Mouse (Mus musculus): ENCODE measurements at regions not wholly inside any gene's neighbourhood (a gene's known extent, or its start where the extent isn't known, plus 50 kb on each side); places are given as distances from the start of the nearest gene placed in this dataset.
"Not testable (repeated sequence)": the region's sequence is repeated elsewhere in the genome, so short reads cannot be mapped to it uniquely, and the experiment has no call there.

DNA sequence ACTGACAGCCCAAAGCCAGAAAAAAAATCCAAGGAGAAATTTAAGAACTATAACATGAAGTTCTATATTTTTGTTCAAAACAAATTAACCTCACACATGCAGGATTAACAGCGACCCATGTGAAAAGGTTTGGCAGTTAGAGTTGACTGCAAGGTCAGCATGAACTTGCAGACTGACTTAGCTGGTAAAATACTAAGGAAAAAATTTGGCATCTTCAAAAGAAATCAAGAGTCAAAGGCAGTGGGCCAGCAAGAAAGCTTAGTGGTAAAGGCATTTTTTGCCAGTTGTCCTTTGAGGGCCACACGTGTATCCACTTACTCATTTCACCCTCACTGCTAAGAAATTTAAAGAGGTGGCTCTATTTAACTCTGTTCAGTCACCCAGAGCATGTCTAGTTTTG lies 440.2 kb upstream of the Hsf2 start:
- DNase-seq = no peak

DNA sequence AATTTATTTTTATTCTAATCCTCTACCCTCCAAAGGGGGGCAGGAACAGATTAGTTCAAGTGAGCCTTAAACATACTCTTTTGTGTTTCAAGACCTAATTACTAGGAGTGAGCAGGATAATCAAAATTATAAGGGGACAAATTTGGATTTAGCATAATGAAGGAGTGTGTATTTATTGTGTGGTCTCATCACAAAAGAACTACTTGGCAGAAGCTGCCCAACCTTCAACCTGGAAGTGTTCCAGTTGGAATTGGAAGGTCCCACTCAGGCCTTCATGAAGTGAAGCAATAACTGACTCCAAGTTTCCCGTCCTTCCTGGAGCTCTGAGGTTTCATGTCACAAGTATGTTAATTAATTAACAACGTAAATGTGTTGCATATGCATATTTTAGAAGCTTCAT lies 439.3 kb upstream of the Hsf2 start:
- no peak for DNase-seq

DNA sequence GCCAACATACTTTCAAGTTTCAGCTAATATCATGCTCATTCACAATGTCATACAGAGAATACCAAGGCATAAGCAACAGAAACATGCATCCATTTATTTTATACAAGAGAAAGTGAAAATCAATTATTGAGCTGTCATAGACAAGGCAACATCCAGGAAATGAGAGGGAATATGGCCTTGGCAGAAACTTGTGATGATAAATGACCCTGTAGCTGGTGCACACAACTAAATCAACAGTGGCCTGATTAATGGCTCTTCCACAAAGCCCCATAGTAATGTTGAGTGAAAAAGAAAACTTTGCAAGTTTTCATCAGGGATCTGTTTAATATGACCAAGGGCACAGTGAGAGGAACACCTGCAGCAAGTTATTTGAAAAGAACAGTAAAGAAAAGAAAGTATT lies 438.5 kb upstream of the Hsf2 start:
- DNase-seq = no peak

DNA sequence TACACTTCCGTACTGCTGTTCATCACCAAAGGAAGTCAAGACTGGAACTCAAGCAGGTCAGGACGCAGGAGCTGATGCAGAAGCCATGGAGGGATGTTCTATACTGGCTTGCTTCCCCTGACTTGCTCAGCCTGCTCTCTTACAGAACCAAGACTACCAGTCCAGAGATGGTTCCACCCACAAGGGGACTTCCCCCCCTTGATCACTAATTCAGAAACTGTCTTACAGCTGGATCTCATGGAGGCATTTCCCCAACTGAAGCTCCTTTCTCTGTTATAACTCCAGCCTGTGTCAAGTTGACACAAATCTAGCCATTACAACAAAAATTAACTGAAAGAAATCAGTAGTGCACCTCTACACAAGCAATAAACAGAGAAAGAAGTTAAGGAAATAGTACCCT lies 432.8 kb upstream of the Hsf2 start:
- not testable (repeated sequence) for DNase-seq

DNA sequence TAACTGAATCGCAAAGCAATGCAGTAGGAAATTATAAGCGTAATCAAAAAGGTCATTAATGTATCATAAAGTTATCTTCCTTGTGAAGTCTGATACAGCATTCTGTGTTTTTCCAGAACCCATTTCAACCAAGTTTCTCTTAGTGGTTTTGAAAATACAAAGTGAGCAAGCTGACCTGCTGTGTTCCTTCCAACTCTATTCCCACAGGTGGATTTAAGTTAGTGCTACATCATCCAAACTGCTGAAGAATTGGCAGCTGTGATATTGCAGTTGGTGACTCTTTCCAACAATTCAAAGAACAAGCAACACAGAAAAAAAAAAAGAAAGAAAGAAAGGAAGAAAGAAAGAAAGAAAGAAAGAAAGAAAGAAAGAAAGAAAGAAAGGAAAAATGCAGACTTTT lies 396.1 kb upstream of the Hsf2 start:
- no peak for DNase-seq

DNA sequence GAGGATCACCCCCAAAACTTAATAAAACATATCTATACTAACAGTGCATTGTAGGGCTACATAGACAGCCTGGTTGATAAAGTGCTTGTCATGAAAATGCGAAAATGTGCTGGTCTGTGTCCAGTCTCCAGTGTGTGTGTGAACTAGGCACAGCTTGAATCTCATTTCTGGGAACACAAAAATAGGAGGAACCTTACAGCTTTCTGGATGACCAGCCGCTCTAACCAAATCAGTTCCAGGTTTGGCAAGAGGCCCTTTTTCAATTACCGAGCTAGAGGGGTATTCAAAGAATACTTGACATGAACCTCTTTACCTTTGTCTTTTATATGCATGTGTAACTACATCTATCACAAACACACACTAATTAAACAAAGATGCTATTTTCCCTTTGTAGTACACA lies 390.3 kb upstream of the Hsf2 start:
- DNase-seq = no peak

DNA sequence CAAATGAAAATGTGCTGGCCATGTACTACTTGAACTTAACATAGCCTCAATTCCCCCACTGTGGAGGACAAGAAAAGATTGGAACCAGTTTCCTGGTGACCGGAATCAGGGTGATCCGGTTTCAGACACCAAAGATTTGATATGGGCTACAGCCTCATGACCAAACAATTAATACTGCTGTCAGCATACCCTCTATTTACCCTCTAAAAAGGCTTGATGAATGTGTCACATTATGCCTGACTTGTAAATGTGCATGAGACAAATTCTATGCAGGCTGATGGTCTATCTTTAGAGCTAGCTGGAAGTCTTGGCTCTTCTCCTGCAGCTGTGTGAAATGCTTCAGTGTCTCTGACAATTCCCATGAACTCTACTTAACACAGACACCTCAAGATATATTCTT lies 372.8 kb upstream of the Hsf2 start:
- no peak for DNase-seq

DNA sequence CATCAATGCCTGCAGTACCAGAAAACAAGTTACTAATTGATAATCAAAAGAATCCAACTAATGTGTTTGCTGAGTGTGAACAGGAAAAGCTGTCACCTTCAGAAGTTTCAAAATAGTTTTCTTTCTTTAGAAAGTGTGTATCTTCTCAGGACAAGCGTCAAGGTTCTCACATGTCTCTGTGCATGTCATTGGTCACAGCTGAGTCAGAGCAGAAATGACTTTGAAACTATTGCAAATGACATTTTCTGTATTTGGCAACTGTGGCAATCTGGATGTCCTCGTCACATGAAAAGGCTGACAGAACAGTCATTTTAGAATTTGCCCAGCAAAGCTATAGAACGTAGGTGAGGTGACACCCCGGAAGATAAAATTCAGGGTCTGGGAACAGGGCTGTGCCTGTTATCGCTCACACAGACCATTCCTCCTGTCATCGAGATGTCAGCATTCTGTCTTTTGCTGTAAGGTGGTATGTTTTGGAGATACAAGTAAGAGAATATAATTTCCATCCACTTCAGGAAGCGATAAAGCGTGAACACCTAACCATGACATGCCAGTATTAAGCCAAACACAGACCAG lies 371.4 kb upstream of the Hsf2 start:
- no peak for DNase-seq

DNA sequence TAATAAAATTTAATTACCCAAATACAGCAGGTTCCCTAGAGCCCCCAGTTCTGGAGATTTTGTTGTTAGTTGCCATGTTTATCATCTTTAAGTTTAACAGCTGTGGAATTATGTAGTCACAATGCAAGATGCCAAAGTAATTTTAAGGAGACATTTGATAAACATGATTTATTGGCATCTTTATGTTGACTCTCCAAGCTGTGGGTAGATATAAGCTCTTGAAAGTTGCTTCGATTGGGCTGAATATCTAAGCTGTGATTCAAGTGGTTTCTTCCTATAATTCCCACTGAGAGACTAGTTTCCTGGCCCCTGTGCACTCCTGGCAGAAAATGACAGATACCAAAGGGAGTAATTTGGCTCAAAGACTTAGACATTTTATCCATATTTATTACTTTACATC lies 364.7 kb upstream of the Hsf2 start:
- no peak for DNase-seq

DNA sequence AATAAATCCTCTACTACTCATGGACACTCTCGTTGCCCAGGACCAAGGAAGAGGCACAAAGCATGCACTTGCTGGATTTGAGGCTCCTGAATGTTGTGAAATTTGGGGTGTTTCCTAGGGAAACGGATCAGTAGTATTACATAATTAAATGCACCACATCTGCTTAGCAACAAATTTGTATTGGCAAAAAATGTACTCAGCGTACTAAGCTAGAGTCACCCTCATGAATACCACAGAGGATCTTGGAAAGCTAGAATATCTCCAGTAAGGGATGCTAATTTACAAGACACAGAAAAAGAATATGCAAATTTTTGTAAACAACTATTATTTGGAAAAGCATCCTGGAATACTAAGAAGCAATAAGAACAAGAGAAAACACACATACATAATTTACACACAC lies 359.0 kb upstream of the Hsf2 start:
- DNase-seq = no peak

DNA sequence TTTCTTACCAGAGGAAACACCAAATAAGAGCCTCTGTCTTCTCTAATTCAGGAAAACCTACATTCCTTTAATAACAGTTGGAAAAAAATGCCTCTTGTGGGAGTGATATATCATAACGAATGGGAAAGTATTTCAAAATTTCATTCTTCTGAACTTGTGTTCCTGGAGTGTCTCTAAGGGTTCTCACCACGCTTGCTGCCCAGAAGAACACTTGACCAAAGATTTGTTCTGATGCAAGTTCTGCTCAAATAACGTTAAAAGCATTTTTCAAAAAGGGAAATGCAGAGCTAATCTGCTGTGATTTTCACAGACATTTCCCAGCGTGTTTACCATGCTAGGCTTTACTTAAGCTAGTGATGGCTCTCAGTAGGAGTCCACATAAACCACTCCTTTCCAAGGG lies 329.8 kb upstream of the Hsf2 start:
- DNase-seq = peak; percentile 64

DNA sequence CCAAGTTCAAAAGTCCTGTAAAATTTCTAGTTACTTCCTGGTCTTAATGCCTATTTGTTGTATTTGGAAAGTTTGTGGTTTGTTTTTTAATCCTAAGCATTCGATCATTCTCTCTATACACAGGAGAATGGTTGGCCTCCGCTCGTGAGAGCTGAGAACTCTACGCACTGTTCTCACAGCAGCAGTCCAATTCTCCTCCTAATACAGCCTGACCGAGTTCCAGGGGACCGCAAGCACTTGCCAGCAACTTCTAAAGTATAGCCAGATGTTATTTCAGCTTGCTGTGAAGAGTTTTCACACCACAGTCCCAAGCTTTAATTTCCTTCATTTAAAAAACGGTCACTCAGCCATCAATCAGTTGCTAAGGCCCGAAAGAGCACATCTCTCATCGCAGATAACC lies 329.3 kb upstream of the Hsf2 start:
- peak; percentile 28 for DNase-seq

DNA sequence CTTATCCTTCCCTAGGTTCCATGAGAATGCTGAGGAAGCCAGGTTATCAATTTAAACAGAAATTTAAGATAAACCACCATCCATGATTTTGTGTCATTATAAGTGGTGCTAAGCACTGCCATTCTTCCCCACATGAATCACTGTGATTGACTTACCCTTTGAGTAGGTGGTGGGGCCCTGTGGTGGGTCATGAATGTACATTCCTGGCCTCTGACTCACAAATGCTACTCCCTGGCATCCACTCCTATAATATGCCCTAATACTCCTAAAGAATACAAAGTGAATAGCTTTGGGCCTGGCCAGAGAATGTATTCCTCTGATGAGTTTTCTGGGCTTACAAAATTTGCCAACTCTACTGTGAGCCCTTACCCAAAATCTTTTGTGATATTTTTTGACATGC lies 325.6 kb upstream of the Hsf2 start:
- DNase-seq = no peak

DNA sequence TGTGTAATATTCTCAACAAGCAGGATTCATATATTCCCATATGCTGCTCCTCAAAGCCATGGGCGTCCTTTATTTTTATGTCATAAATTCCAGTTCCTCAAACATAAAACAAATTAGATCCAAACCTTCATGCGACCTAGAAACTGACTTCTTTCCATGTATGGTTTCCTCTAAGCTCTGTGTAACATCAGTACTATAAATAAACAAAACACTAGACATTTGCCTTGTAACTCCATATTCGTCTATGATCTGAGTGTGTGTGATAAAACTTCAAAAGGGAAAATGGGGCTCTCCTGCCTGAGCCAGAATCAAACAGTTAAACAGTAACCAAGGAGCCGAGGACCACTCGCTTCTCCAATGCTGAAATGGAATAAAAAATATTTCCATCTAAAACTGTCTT lies 322.8 kb upstream of the Hsf2 start:
- no peak for DNase-seq

DNA sequence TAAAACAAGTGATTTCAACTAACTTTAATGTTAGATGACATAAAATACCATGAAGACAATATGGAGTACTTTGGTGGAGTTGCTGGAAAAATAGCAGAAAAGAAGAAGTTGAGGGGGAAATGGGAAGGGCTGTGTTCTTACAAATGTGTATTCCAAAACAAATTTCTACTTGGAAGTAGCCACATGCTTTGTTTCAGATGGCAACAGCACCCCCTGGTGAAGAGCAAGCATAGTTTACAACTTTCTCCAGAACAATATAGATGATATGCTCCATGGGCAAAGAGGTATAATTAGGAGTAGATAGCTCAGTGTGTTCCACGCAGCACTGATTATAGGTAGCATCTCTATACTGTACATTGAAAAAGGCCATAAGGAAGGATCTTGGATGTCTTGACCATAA lies 302.6 kb upstream of the Hsf2 start:
- peak; percentile 54 for DNase-seq

DNA sequence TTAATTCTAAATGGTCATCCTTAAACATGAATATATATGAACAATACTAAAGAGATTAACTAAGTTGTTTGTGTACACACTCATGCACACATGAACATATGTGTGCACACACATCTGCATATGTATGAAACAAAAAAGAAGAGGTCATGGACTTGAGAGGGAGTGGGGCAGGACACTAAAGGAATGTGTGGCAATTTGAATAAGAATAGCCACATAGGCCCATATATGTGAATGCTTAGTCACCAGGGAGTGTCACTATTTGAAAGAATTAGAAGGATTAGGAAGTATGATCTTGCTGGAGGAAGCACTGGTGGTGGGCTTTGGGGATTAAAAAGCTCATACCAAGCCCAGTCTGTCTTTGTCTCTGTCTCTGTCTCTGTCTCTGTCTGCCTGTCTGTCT lies 275.5 kb upstream of the Hsf2 start:
- no peak for DNase-seq

DNA sequence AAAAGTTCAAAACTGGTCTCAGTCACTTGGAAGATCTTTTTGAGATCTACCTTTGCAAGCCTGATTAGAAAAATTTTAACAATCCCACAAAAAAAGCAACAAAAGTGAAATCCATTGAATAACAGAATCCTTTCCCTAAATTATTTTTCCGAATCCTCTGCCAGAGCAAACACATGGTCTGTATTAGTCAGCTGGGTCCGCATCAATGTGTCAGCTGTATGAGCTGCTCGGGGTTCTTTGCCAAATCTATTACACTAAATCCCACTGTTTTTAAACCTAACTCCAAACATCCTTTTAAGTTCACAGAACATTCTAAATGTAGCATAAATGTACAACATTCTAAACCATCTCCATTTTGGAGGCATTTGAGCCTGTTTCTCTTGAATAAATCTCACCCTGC lies 255.1 kb upstream of the Hsf2 start:
- peak; percentile 15 for DNase-seq

DNA sequence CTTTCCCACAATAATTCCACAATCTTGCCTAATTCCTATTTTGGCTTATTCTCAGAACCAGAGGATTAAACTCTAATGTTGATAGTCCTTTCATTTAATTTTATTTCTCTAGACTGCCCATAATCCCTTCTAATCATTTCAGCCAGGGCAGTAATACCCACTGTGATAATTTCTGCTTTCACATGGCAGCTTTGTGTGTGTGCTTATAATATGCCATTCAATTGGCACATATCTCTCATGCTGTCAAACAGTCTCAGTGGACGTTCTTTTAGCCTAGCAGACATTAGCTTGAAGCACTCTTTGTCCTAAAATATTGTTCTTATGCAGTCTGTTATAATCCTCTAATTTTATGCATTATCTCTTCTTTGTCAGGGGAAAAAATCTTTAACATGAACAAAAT lies 205.0 kb upstream of the Hsf2 start:
- no peak for DNase-seq

DNA sequence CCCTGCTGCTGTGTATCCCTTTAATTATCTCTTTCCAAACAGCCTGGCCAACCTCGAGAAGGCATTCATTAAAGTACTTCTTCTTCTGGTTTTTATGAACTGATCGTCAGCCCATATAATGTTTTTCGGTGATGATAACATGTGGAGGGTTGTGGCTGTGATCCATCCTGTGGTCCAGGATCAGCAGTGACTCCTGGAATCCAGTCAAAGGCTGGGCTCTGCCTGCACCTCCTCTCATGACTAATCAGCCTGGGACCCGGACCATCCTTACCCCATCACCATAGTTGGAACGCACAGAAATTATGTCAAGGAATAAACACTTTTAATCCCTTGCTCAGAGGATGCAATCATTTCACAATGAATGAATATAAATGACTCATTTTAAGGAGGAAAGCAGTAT lies 203.3 kb upstream of the Hsf2 start:
- DNase-seq = no peak

DNA sequence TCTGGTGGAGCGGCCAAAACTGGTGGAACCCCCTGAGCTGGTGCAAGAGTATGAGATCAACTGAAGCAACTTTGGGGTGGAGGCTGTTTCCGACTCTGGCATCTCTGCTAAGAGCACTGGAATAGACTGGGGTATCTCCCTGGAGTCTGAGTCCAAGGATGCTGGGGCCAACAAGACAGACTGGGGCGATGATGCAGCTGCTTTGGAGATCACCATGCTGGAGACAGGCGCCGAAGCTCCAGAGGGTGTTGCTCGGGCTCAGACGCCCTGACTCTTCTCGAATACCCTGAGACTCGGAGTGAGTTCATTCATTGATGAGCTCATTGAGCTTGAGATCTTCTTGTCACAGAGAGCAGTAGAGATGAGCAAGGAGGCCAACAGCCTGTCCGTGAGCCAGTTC lies 194.6 kb upstream of the Hsf2 start:
- DNase-seq = no peak

DNA sequence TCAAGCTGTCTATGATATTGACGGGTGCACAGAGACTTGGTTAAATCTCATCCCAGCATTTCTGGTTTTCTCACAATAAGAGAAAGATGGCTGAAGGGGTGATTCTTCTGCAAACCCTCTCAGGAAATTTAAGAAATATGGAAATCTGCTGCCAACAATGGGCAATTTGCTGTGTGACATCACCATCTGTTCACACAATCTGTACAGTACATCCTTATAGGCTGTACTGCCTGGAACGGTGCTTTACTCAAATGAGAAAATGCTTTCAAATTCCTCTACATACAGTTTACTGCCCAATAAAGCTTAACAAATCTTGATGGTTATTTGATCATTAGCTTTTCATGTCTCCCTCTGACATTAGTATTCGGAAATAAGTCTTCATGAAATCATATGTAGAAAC lies 172.4 kb upstream of the Hsf2 start:
- DNase-seq = no peak

DNA sequence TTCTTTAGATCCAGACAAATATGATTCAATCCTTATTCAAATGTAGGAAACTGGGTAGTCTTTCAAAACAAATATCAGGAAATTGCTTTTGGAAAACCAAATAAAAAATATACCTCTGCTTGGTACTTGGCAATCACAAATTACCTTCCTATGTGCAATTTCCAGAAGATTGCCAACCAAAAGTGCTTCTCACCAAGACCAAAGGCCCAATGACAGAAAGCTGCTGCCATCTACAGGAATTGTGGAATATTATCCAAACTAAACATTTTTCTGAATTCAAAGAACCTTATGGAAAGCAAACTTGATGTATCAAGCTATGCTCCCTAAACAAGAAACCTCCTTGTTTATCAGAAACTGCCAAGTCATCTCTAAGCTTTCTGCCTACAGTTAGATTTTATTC lies 169.1 kb upstream of the Hsf2 start:
- no peak for DNase-seq

DNA sequence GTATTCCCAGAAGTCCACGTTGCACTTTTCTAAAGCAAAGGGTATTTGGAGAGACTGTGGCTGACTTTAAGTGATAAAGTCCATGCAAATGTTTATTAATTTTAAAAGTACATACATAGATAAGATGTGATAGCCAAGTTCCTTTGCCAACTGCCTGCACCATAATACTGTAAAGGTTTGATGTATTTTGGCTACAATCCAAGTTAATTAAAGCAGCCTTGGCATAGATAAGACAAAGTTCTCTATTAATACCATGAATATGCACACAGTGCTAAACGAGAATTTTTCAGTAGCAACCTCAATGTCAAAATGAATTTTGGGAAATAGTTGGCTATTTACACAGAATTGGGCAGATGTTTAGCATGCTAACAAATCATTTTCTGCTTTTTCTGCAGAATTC lies 167.0 kb upstream of the Hsf2 start:
- no peak for DNase-seq

DNA sequence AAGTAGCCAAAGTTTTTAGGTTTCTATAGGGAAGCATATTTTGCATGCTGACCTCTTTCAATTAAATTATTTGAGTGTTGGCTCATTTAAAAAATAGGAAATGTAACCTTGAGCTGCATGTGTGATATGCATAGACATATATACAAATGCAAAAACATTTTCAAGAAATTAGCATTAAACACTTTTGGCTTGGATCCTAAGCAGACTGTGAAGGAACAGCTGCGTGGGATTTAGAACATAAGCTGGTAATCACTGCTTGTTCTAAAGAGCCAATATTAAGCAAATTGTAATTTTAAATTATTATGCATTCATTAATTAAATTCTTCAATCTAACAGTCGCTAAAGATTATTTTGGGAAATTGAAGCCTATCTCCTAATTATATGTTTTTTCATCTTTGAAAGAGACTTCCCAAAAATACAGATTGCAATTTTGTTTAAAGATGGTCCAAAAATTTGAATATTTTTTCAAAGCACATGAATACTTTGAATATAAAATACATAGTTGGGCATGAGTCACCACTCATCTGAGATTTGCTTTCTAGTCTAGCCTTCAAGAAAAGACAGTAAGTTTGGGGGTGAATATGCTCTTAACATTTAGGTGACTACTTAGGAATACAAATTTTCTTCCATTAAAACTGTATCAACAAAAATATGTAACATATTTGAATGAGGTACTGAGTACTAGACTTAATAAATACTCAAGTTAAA lies 163.3 kb upstream of the Hsf2 start:
- no peak for DNase-seq

DNA sequence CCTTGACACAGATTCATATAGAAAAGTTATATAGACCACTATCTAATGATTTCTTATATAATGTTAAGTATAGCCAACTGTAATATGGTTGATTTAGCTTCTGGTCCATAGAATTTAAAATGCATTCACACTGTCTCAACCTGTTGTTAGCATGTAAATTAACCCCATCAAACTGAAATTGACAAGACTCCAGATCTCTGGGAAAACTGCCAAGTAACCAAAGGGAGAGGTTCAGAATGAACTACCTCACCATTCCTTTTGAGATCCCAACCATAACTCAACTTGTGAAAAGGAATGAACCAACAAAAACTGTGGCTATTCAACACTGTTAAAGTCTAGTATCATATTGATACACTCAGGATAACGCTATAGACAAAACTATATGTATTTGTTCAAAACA lies 162.0 kb upstream of the Hsf2 start:
- DNase-seq = no peak

Measured in lung, postnatal 36 days (tissue).